Mouse (Mus musculus) B cell, adult 2 months (primary cell): ENCODE results near the gene 9130409I23Rik.

Source experiments
- DNase-seq, 2 experiments: peaks; one replicate each; pipeline ENCODE4 v3.0.0; 2022

The 9130409I23Rik gene

GRCm38 (mm10) chr1:181050937-181051336 is at the start of gene 9130409I23Rik:
Gene 9130409I23Rik, plus strand, starts transcription at chr1:181051237.
- DNase-seq, result no peak

- DNase-seq, result no peak
Measured at GRCm38 (mm10) chr1:181001621-181002020, 49.4 kb upstream of the 9130409I23Rik start.

- DNase-seq, result no peak
Measured at GRCm38 (mm10) chr1:181003790-181004189, 47.2 kb upstream of the 9130409I23Rik start.

GRCm38 (mm10) chr1:181005331-181005730 is 45.7 kb upstream of the 9130409I23Rik start:
- no peak for DNase-seq

- DNase-seq, result no peak
Measured at GRCm38 (mm10) chr1:181007831-181008230, 43.2 kb upstream of the 9130409I23Rik start.

- no peak for DNase-seq
Measured at GRCm38 (mm10) chr1:181008266-181008665, 42.8 kb upstream of the 9130409I23Rik start.

GRCm38 (mm10) chr1:181009011-181009590 is 41.9 kb upstream of the 9130409I23Rik start:
- DNase-seq, result no peak

GRCm38 (mm10) chr1:181009754-181010153 is 41.3 kb upstream of the 9130409I23Rik start:
- DNase-seq, result no peak

GRCm38 (mm10) chr1:181010171-181010932 is 40.7 kb upstream of the 9130409I23Rik start:
- DNase-seq, result no peak

GRCm38 (mm10) chr1:181011601-181012000 is 39.4 kb upstream of the 9130409I23Rik start:
- DNase-seq, result no peak

GRCm38 (mm10) chr1:181012416-181012815 is 38.6 kb upstream of the 9130409I23Rik start:
- DNase-seq, result no peak

- DNase-seq, result no peak
Measured at GRCm38 (mm10) chr1:181013446-181013845, 37.6 kb upstream of the 9130409I23Rik start.

- DNase-seq, result peak in 1 of 2 experiments; percentile 19
Measured at GRCm38 (mm10) chr1:181014731-181015500, 36.1 kb upstream of the 9130409I23Rik start.

- peak in 1 of 2 experiments; percentile 4 for DNase-seq
Measured at GRCm38 (mm10) chr1:181015558-181015957, 35.5 kb upstream of the 9130409I23Rik start.

GRCm38 (mm10) chr1:181016045-181016444 is 35.0 kb upstream of the 9130409I23Rik start:
- DNase-seq, result no peak

- peak; percentile 71 to 76 for DNase-seq
Measured at GRCm38 (mm10) chr1:181016532-181017131, 34.4 kb upstream of the 9130409I23Rik start.

- DNase-seq, result peak; percentile 92 to 94
Measured at GRCm38 (mm10) chr1:181017212-181017711, 33.8 kb upstream of the 9130409I23Rik start.

GRCm38 (mm10) chr1:181017890-181018420 is 33.1 kb upstream of the 9130409I23Rik start:
- DNase-seq, result no peak

GRCm38 (mm10) chr1:181020756-181021487 is 30.1 kb upstream of the 9130409I23Rik start, which contains the start of gene Ephx1:
Gene Ephx1, minus strand, starts transcription at chr1:181020904.
- DNase-seq, result no peak

- no peak for DNase-seq
Measured at GRCm38 (mm10) chr1:181021488-181021865, 29.6 kb upstream of the 9130409I23Rik start.

- peak; percentile 85 to 89 for DNase-seq
Measured at GRCm38 (mm10) chr1:181022265-181022664, 28.8 kb upstream of the 9130409I23Rik start.
